In genomic region chr17:35978811-35979400, GRCm38 (mm10) we compare ENCODE assay signal across 1 mouse cellular context.
TF ChIP-seq lines count a peak whose summit lies in the region.

No protein-coding gene starts in this region.

TF ChIP-seq in CH12.LX, 34 proteins besides CTCF, POLR2A, EP300 and RAD21 (continued from another document):
- TF ChIP-seq CHD1 (IDR thresholded peaks at IDR 0.05; ENCODE audit: low read depth, low read length) (no peak), TBP (conservative IDR thresholded peaks at IDR 0.05; ENCODE audit: low read depth, low read length) (no peak), ZNF384 (IDR thresholded peaks at IDR 0.05; ENCODE audit: low read depth, low read length) (no peak), NELFE (IDR thresholded peaks at IDR 0.05; ENCODE audit: low read depth, low read length) (peak; percentile 39; the same call in 1 of the 2 replicates), MYC (IDR thresholded peaks at IDR 0.05; ENCODE audit: low read depth, low read length) (no peak; the same call in 1 of the 2 replicates), CHD2 (IDR thresholded peaks at IDR 0.05; ENCODE audit: low read length) (peak; percentile 74), MAFK (IDR thresholded peaks at IDR 0.05; ENCODE audit: insufficient replicate concordance, low read length) (no peak), MAZ (IDR thresholded peaks at IDR 0.05; ENCODE audit: low read depth, low read length) (peak; percentile 78; the same call in 1 of the 2 replicates), PAX5 (IDR thresholded peaks at IDR 0.05; ENCODE audit: low read length) (no peak), ZKSCAN1 (IDR thresholded peaks at IDR 0.05; ENCODE audit: borderline replicate concordance, low read depth, low read length) (no peak), POLR2AphosphoS2 (IDR thresholded peaks at IDR 0.05; ENCODE audit: low read depth, low read length) (no peak), USF2 (conservative IDR thresholded peaks at IDR 0.05; ENCODE audit: low read depth, low read length) (no peak), BHLHE40 (IDR thresholded peaks at IDR 0.05; ENCODE audit: low read depth, low read length) (0 out of 2 replicates have a peak, but pooled peaks have one; percentile 24), RCOR1 (conservative IDR thresholded peaks at IDR 0.05; ENCODE audit: low read depth, low read length) (0 out of 2 replicates have a peak, but pooled peaks have one; percentile 48), UBTF (IDR thresholded peaks at IDR 0.05; ENCODE audit: low read depth, low read length) (no peak), NRF1 (IDR thresholded peaks at IDR 0.05; ENCODE audit: low read depth, low read length) (peak; percentile 61), HCFC1 (IDR thresholded peaks at IDR 0.05; ENCODE audit: low read depth, low read length) (peak; percentile 86), SIN3A (IDR thresholded peaks at IDR 0.05; ENCODE audit: low read length) (no peak; the same call in 1 of the 2 replicates), USF1 (IDR thresholded peaks at IDR 0.05; ENCODE audit: low read depth, low read length) (no peak), MAX (IDR thresholded peaks at IDR 0.05; ENCODE audit: low read length) (peak; percentile 79), KAT2A (IDR thresholded peaks at IDR 0.05; ENCODE audit: insufficient replicate concordance, low read length) (peak; percentile 78; the same call in 1 of the 2 replicates), IRF4 (IDR thresholded peaks at IDR 0.05; ENCODE audit: low read depth, low read length) (peak; percentile 38; the same call in 1 of the 2 replicates), TCF12 (IDR thresholded peaks at IDR 0.05; ENCODE audit: low read depth, low read length) (peak; percentile 57; the same call in 1 of the 2 replicates), E2F4 (IDR thresholded peaks at IDR 0.05; ENCODE audit: insufficient replicate concordance, low read depth, low read length) (no peak), JUND (conservative IDR thresholded peaks at IDR 0.05; ENCODE audit: low read depth, low read length) (no peak), ETS1 (conservative IDR thresholded peaks at IDR 0.05; ENCODE audit: low read depth, low read length) (no peak), JUN (IDR thresholded peaks at IDR 0.05; ENCODE audit: insufficient read depth, low read depth, low read length) (no peak)
TF ChIP-seq in CH12.LX: peak in this region for 13.
